Mouse (Mus musculus) lung, postnatal 0 days (tissue): ENCODE data around the gene Hoxa9.

Experiments
- CTCF ChIP-seq: IDR thresholded peaks from 2 replicates; pipeline ENCODE4 v1.5.1; 2016; ENCODE audit warnings: antibody characterized with exemption, mild to moderate bottlenecking
- EP300 ChIP-seq: IDR thresholded peaks from 2 replicates; pipeline ENCODE4 v1.6.1; 2016; ENCODE audit warnings: antibody characterized with exemption, mild to moderate bottlenecking, control low read depth

DNA sequence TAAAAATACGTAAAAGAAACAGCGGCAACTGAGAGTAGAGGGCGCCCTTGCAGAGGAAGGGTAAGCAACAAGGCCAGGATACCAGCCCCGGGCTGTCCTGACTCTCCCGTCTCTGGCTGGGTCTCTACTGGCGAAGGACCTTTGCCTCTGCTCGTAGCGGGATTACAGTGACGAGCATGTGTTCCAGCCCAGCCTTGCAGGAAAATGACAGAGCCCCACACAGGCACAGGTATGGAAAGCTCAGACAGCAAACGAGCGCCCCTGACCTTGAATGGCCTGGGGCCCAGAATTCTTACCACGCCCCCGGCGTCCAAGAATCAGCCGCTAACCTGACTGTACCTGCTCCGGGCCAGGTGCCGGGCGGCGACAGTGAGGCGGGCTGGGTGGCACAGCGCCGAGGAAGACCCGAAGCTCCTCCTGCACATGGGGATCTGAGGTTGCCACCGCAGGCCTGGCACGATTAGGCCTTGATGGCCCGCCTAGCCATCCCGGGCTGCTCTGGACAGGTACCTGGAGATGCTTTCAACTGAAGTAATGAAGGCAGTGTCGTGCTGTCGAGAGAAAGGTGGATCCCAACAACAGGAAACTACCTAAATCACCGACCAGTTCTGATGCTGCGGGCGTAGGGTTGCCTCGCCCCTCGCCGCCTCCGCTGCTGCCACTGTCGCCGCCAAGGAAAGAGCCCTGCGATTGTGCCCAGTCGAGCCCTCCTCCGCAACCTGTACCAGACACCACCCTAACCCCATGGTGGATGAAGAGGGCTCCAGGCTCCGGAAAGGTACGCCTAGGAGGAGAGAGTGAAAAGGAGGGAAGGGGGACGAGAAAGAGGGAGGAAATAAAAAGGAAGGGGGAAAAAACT is 1.1 kb downstream of the Hoxa9 start:
- TF ChIP-seq CTCF (peak; percentile 11), EP300 (no peak)
